Mouse (Mus musculus) bone marrow, adult 2 months (tissue): ENCODE results near the gene Gm20489.

Experiments used
- CTCF ChIP-seq: fragments of 200-500 bp; IDR thresholded peaks from 2 replicates; pipeline ENCODE4 v1.5.1; 2011; ENCODE audit warnings: low read length, control low read depth; ENCODE audit not compliant: control insufficient read depth, insufficient read depth
- POLR2A ChIP-seq: fragments of 200-500 bp; IDR thresholded peaks from 2 replicates; pipeline ENCODE4 v1.6.1; 2011; ENCODE audit warnings: low read depth, mild to moderate bottlenecking, control low read depth, low read length, borderline replicate concordance; ENCODE audit not compliant: control insufficient read depth

DNA sequence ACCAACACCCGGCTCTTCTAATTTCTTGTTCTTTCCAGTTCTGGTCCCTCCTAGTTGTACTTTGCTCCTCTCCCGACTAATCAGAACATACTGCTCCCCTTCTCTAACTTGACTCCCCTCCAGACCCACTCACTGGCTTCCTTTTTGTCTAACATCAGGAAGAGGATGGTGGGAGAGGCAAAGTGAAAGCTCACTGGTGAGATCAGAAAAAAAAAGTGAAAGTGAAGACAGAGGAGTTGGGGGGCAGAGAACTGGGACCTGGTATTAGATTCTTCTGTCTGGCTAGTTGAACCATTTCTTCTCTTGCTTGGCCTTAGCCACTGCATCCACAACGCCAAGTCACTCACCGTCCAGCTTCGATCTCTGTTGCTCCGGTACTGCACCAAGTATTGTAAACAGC is 2.2 kb downstream of the Gm20489 start:
- TF ChIP-seq CTCF (no peak), POLR2A (no peak)
